Mouse (Mus musculus) CH12.LX (cell line): ENCODE results near the gene Slc18b1. TPM values are rescaled to one million over a fixed set of nuclear protein-coding genes. Genes with fewer than 3 reads are reported as not detected.

Experiments
- DNase-seq: peaks from one replicate; pipeline ENCODE4 v3.0.0-alpha.2; 2013; ENCODE audit errors: extremely low read depth
- H3K27ac ChIP-seq: 2 replicates; pipeline ENCODE4 v1.5.1; 2012; ENCODE audit warnings: low read depth, mild to moderate bottlenecking, control low read depth, moderate library complexity; ENCODE audit not compliant: insufficient read depth
- H3K27me3 ChIP-seq: replicated peaks from 2 replicates; pipeline ENCODE3; 2012; ENCODE audit warnings: inconsistent platforms
- H3K36me3 ChIP-seq, 2 experiments: replicated peaks in 1 of 2; 2 replicates each; pipeline versions ENCODE3 to v1.6.1; 2012; ENCODE audit warnings: inconsistent platforms in 1 of 2, low read length in 1 of 2, mild to moderate bottlenecking in 1 of 2, mixed read lengths in 1 of 2, moderate library complexity in 1 of 2; ENCODE audit not compliant: control insufficient read depth in 1 of 2, insufficient read depth in 1 of 2
- H3K4me1 ChIP-seq, 2 experiments: 2 replicates each; pipeline ENCODE4 v1.6.1; 2012; ENCODE audit warnings: inconsistent platforms in 1 of 2, moderate library complexity in 1 of 2; ENCODE audit not compliant: insufficient read depth in 2 of 2, control insufficient read depth in 1 of 2
- H3K4me2 ChIP-seq: 2 replicates; pipeline ENCODE4 v1.6.1; 2012; ENCODE audit warnings: low read depth, mild to moderate bottlenecking, control low read depth; ENCODE audit not compliant: poor library complexity, insufficient read depth, severe bottlenecking
- H3K4me3 ChIP-seq, 3 experiments: fragments of 150-350 bp in 1 of 3; sonication (generic) in 1 of 3; replicated peaks in 1 of 3; 2 replicates each; pipeline versions ENCODE3 to v1.5.1; 2011 to 2012; ENCODE audit warnings: low read depth in 2 of 3, low read length in 2 of 3, mild to moderate bottlenecking in 2 of 3, moderate library complexity in 2 of 3, control low read depth in 1 of 3, improper control_type of control experiment in 1 of 3, inconsistent platforms in 1 of 3, mixed read lengths in 1 of 3; ENCODE audit not compliant: poor library complexity in 1 of 3
- H3K79me2 ChIP-seq: replicated peaks from 2 replicates; pipeline ENCODE4 v1.6.1; 2012; ENCODE audit warnings: mild to moderate bottlenecking, moderate library complexity; ENCODE audit not compliant: control insufficient read depth, poor library complexity, insufficient read depth, severe bottlenecking; ENCODE audit errors: extremely low read depth
- H3K9ac ChIP-seq: 2 replicates; pipeline ENCODE4 v1.6.1; 2012; ENCODE audit warnings: low read depth, mild to moderate bottlenecking, control low read depth, moderate library complexity; ENCODE audit not compliant: insufficient read depth
- H3K9me3 ChIP-seq: replicated peaks from 2 replicates; pipeline ENCODE3; 2012; ENCODE audit warnings: low read length, inconsistent platforms, mixed read lengths
- BHLHE40 ChIP-seq: IDR thresholded peaks from 2 replicates; pipeline ENCODE4 v1.6.1; 2011; ENCODE audit warnings: mild to moderate bottlenecking, low read depth, low read length, improper control_type of control experiment
- CHD1 ChIP-seq: IDR thresholded peaks from 2 replicates; pipeline ENCODE4 v1.6.1; 2012; ENCODE audit warnings: low read depth, low read length, improper control_type of control experiment, inconsistent platforms
- CTCF ChIP-seq, 2 experiments: IDR thresholded peaks in 1 of 2; conservative IDR thresholded peaks in 1 of 2; 2 replicates each; pipeline ENCODE4 v1.5.1; 2011 to 2012; ENCODE audit warnings: low read depth in 2 of 2, low read length in 2 of 2, improper control_type of control experiment in 1 of 2, inconsistent platforms in 1 of 2, mild to moderate bottlenecking in 1 of 2, moderate library complexity in 1 of 2
- E2F4 ChIP-seq: IDR thresholded peaks from 2 replicates; pipeline ENCODE4 v1.6.1; 2011; ENCODE audit warnings: low read depth, low read length, improper control_type of control experiment; ENCODE audit not compliant: insufficient replicate concordance
- ETS1 ChIP-seq: conservative IDR thresholded peaks from 2 replicates; pipeline ENCODE4 v1.6.1; 2012; ENCODE audit warnings: low read depth, mild to moderate bottlenecking, inconsistent platforms, low read length, improper control_type of control experiment, moderate library complexity
- HCFC1 ChIP-seq: IDR thresholded peaks from 2 replicates; pipeline ENCODE4 v1.6.1; 2012; ENCODE audit warnings: low read depth, mild to moderate bottlenecking, inconsistent platforms, low read length, improper control_type of control experiment
- IRF4 ChIP-seq: IDR thresholded peaks from 2 replicates; pipeline ENCODE4 v1.6.1; 2014; ENCODE audit warnings: low read depth, mild to moderate bottlenecking, inconsistent platforms, low read length, improper control_type of control experiment
- JUND ChIP-seq: conservative IDR thresholded peaks from 2 replicates; pipeline ENCODE4 v1.6.1; 2011; ENCODE audit warnings: low read depth, low read length, improper control_type of control experiment
- MEF2A ChIP-seq: IDR thresholded peaks from 2 replicates; pipeline ENCODE4 v1.6.1; 2014; ENCODE audit warnings: low read depth, mild to moderate bottlenecking, inconsistent platforms, low read length, improper control_type of control experiment, borderline replicate concordance
- MXI1 ChIP-seq: IDR thresholded peaks from 2 replicates; pipeline ENCODE4 v1.6.1; 2011; ENCODE audit warnings: mild to moderate bottlenecking, low read depth, low read length, improper control_type of control experiment
- MYC ChIP-seq: IDR thresholded peaks from 2 replicates; pipeline ENCODE4 v1.6.1; 2011; ENCODE audit warnings: low read depth, mild to moderate bottlenecking, improper control_type of control experiment, low read length
- NELFE ChIP-seq: IDR thresholded peaks from 2 replicates; pipeline ENCODE4 v1.6.1; 2011; ENCODE audit warnings: low read depth, low read length, improper control_type of control experiment
- POLR2AphosphoS2 ChIP-seq: IDR thresholded peaks from 2 replicates; pipeline ENCODE4 v1.6.1; 2011; ENCODE audit warnings: low read depth, low read length, improper control_type of control experiment
- RAD21 ChIP-seq: IDR thresholded peaks from 2 replicates; pipeline ENCODE4 v1.6.1; 2011; ENCODE audit warnings: low read depth, mild to moderate bottlenecking, low read length, improper control_type of control experiment, moderate library complexity
- RCOR1 ChIP-seq: conservative IDR thresholded peaks from 2 replicates; pipeline ENCODE4 v1.6.1; 2012; ENCODE audit warnings: low read depth, mild to moderate bottlenecking, inconsistent platforms, low read length, improper control_type of control experiment
- UBTF ChIP-seq: IDR thresholded peaks from 2 replicates; pipeline ENCODE4 v1.6.1; 2012; ENCODE audit warnings: low read depth, mild to moderate bottlenecking, inconsistent platforms, low read length, improper control_type of control experiment, moderate library complexity
- ZNF384 ChIP-seq: IDR thresholded peaks from 2 replicates; pipeline ENCODE4 v1.6.1; 2012; ENCODE audit warnings: low read depth, low read length, improper control_type of control experiment, inconsistent platforms
- dilution Hi-C: fragments of 300-500 bp; cut with MboI; formaldehyde crosslinking; loops from 2 replicates; pipeline ENCODE4 v1.14.3; 2020; ENCODE audit warnings: low sequenced_read_pairs; ENCODE audit not compliant: extremely low pct_unique_long_range_greater_than_20kb, extremely low pct_ligation_motif_present
- in situ Hi-C: fragments of 300-500 bp; cut with MboI; formaldehyde crosslinking; loops from 3 replicates; pipeline ENCODE4 v1.14.3; 2019; ENCODE audit warnings: low sequenced_read_pairs, low pct_ligation_motif_present, low pct_unique_long_range_greater_than_20kb, mixed read lengths
- polyA plus RNA-seq: library from polyadenylated mRNA; unstranded; fragments of >175 nt; gene quantifications from 2 replicates; pipeline ENCODE4 v1.2.1, GENCODE M21; 2012; ENCODE audit warnings: low read depth; ENCODE audit not compliant: insufficient read length
- total RNA-seq, 2 experiments: library from RNA; depleted of rRNA; stranded (reverse); fragments of 300-350 nt in 1 of 2; fragments of >200 nt in 1 of 2; gene quantifications; 2 replicates each; pipeline ENCODE4 v1.2.3; 2012 to 2014

The Slc18b1 gene
- total and polyA plus RNA-seq, 3 experiments, result not detected

DNA sequence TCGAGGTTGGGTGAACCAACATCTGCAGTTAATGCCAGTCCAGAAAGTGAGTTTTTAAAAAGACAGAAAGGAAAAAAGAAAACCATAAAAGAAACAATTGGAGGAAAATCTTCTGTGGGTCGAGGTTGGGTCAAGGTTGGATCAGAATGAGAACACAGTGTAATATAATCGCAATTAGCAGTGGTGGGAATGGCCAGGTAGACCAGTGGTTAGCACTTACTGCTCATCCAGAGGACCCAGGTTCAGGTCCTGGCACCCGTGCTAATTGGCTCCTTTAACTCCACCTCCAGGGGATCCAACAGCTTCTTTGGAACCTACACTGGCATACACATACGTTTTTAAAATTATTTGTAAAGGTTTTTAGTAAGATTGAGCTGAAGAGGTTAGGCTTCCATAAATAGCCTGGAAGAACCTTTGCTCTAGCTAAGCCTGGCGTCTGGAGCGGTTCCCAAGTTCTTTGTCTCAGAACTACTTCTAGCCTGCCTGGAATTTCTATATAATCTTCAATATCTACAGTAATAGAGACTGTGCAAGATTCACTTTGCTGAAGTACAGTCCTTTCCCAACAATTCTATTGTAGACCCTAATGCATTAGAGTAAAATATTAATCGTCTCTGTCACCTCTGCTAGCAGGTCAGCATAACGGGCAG, 790 bp upstream of the Slc18b1 start:
- TF ChIP-seq JUND (no peak), ETS1 (no peak), MYC (no peak), HCFC1 (no peak), IRF4 (no peak), MEF2A (no peak), E2F4 (no peak), MXI1 (no peak), POLR2AphosphoS2 (no peak), UBTF (no peak)
- TF ChIP-seq, all 38 proteins: peak for 0
- H3K4me1 ChIP-seq, result peaks cover 0 to 16% of the 10 kb centered on the region in 2 experiments; a peak in 2 of 4 replicates
- H3K4me2 ChIP-seq, result no peak overlapping the region
- dilution Hi-C loops (no loop called here), in situ Hi-C loops (no loop called here)
- no peaks in the 10 kb centered on the region for H3K9me3 ChIP-seq
- H3K27me3 ChIP-seq, result no peaks in the 10 kb centered on the region
- no peak overlapping the region for H3K9ac ChIP-seq
- no peak overlapping the region for H3K4me3 ChIP-seq
- DNase-seq, result no peak
- H3K79me2 ChIP-seq, result no peaks in the 10 kb centered on the region
- no peaks in the 10 kb centered on the region for H3K36me3 ChIP-seq
- H3K27ac ChIP-seq, result no peak overlapping the region

DNA sequence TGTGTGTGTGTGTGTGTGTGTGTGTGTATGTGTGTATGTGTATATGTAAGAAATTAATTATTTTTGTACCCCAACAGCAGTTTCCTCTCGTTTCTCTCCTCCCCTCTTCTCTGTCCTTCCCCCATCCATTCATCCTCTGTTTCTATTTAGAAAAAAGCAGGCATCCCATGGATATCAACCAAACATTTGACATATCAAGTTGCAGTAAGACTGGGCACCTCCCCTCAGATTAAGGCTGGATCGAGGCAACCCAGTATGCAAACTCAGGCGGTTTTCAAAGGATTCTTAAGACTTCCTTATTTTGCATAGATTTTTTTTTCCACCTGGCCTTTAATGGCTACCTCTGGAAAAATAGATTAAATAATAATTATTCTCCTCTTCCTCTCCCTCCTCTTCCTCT, 820 bp downstream of the Slc18b1 start:
- Histone ChIP-seq H3K4me1 (peaks cover 2 to 11% of the 10 kb centered on the region in 2 experiments; a peak in 2 of 4 replicates), H3K4me3 (no peak overlapping the region), H3K36me3 (no peaks in the 10 kb centered on the region), H3K9ac (no peak overlapping the region), H3K79me2 (no peaks in the 10 kb centered on the region), H3K9me3 (no peaks in the 10 kb centered on the region), H3K4me2 (no peak overlapping the region), H3K27ac (no peak overlapping the region), H3K27me3 (no peaks in the 10 kb centered on the region)
- TF ChIP-seq UBTF (no peak), CHD1 (no peak)
- DNase-seq, result no peak
- dilution Hi-C loops (no loop called here), in situ Hi-C loops (no loop called here)

DNA sequence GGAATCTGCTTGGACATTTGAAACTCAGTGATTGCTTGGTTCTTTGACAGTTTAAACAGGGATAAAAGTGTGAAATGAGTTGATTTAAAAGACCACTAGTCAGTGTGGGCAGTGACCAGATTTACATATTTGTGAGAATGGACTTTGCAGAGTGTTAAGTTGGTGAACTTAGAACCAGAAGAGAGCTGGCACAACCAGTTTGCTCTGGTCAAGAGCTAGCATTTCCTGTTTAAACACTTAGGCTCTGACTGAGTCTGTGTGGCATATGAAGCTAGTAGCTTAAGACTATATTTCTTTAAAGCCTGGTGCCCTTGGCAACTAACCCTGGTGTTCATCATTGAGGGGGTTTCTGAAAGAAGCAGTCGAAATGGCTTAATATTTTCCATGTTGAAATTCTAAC, 1.4 kb downstream of the Slc18b1 start:
- no peak for TF ChIP-seq BHLHE40
- TF ChIP-seq NELFE, result no peak
- no peak for TF ChIP-seq ZNF384
- TF ChIP-seq UBTF, result no peak
- no peak for TF ChIP-seq CTCF (conservative IDR thresholded peaks at IDR 0.05 in 1 of 2, IDR thresholded peaks at IDR 0.05 in 1 of 2; ENCODE audit: low read depth in 2 of 2, low read length in 2 of 2)
- TF ChIP-seq MYC, result no peak
- no peak for TF ChIP-seq RAD21
- no peak for TF ChIP-seq RCOR1
- Histone ChIP-seq H3K27me3 (no peaks in the 10 kb centered on the region), H3K9me3 (no peaks in the 10 kb centered on the region), H3K27ac (no peak overlapping the region), H3K4me3 (no peak overlapping the region), H3K79me2 (no peaks in the 10 kb centered on the region), H3K4me1 (peaks cover 2 to 13% of the 10 kb centered on the region in 2 experiments; a peak in 2 of 4 replicates), H3K36me3 (no peaks in the 10 kb centered on the region), H3K9ac (no peak overlapping the region), H3K4me2 (no peak overlapping the region)
- in situ Hi-C loops, result no loop called here
- dilution Hi-C loops, result no loop called here
- no peak for DNase-seq
